Mouse (Mus musculus) midbrain, embryonic 12.5 days (tissue): ENCODE measurements around the gene Capn9. TPM values are rescaled to one million over a fixed set of nuclear protein-coding genes. Genes with fewer than 3 reads are reported as not detected.

Experiments
- ATAC-seq: fragments of 200-750 bp; cut with Nextera tagmentation; 2 replicates; pipeline ENCODE4 v1.8.0; 2017; ENCODE audit warnings: low read depth, moderate TSS enrichment, moderate library complexity; ENCODE audit not compliant: low FRiP score
- H3K27ac ChIP-seq: fragments of 300-500 bp; sonication (generic); replicated peaks from 2 replicates; pipeline ENCODE4 v1.5.1; 2016; ENCODE audit warnings: mild to moderate bottlenecking
- H3K27me3 ChIP-seq: fragments of 300-500 bp; sonication (generic); 2 replicates; pipeline ENCODE4 v1.6.1; 2016; ENCODE audit warnings: mild to moderate bottlenecking
- H3K36me3 ChIP-seq: fragments of 300-500 bp; sonication (generic); 2 replicates; pipeline ENCODE4 v1.6.1; 2016
- H3K4me1 ChIP-seq: fragments of 300-500 bp; sonication (generic); 2 replicates; pipeline ENCODE4 v1.6.1; 2016
- H3K4me2 ChIP-seq: fragments of 300-500 bp; sonication (generic); replicated peaks from 2 replicates; pipeline ENCODE4 v1.6.1; 2016; ENCODE audit warnings: mild to moderate bottlenecking, moderate library complexity
- H3K4me3 ChIP-seq: fragments of 300-500 bp; sonication (generic); 2 replicates; pipeline ENCODE4 v1.5.1; 2016; ENCODE audit warnings: mild to moderate bottlenecking
- H3K9ac ChIP-seq: fragments of 300-500 bp; sonication (generic); replicated peaks from 2 replicates; pipeline ENCODE4 v1.6.1; 2016; ENCODE audit warnings: mild to moderate bottlenecking, moderate library complexity
- H3K9me3 ChIP-seq: fragments of 300-500 bp; sonication (generic); 2 replicates; pipeline ENCODE4 v1.6.1; 2016; ENCODE audit warnings: mild to moderate bottlenecking
- WGBS: fragments of 180-500 bp; shearing (Covaris S2); methylation state at CpG from one replicate; pipeline ENCODE4 v1.1.7; 2016; 5-methylcytosine and 5-hydroxymethylcytosine counted together
- polyA plus RNA-seq: library from polyadenylated mRNA; unstranded; fragments of >200 nt; fragmentation: Nextera tagmentation; extraction: Ambion mirVana; gene quantifications from 2 replicates; pipeline ENCODE4 v1.2.1, GENCODE M21; 2016

The Capn9 gene
- polyA plus RNA-seq, 1 experiment from 2014 or later, result 0.13 TPM

- H3K9me3 ChIP-seq, result no peaks in the 10 kb centered on the region
- H3K36me3 ChIP-seq, result peaks cover 95% of the 10 kb centered on the region
- 77% methylated on average over 1 of the region's 1 CpGs for WGBS
- H3K4me3 ChIP-seq, result no peak overlapping the region
- no peaks in the 10 kb centered on the region for H3K4me1 ChIP-seq
- H3K4me2 ChIP-seq, result no peak overlapping the region
- H3K9ac ChIP-seq, result no peak overlapping the region
- no peak overlapping the region for H3K27ac ChIP-seq
- no peak for ATAC-seq
- H3K27me3 ChIP-seq, result no peaks in the 10 kb centered on the region
Measured at GRCm38 (mm10) chr8:124548187-124548586, 27.7 kb upstream of the Capn9 start.

GRCm38 (mm10) chr8:124551011-124551661, 24.8 kb upstream of the Capn9 start:
- H3K9ac ChIP-seq, result no peak overlapping the region
- ATAC-seq, result no peak
- H3K4me1 ChIP-seq, result no peaks in the 10 kb centered on the region
- H3K4me3 ChIP-seq, result no peak overlapping the region
- no peaks in the 10 kb centered on the region for H3K9me3 ChIP-seq
- no peaks in the 10 kb centered on the region for H3K27me3 ChIP-seq
- H3K4me2 ChIP-seq, result no peak overlapping the region
- 93% methylated on average over 15 of the region's 15 CpGs for WGBS
- H3K27ac ChIP-seq, result no peak overlapping the region
- peaks cover 66% of the 10 kb centered on the region for H3K36me3 ChIP-seq

GRCm38 (mm10) chr8:124555113-124555750, 20.7 kb upstream of the Capn9 start:
- Histone ChIP-seq H3K4me3 (no peak overlapping the region), H3K36me3 (peaks cover 28% of the 10 kb centered on the region), H3K27ac (no peak overlapping the region), H3K4me2 (no peak overlapping the region), H3K9ac (no peak overlapping the region), H3K27me3 (no peaks in the 10 kb centered on the region), H3K4me1 (peaks cover 6% of the 10 kb centered on the region; the same call in 1 of the 2 replicates), H3K9me3 (no peaks in the 10 kb centered on the region)
- 95% methylated on average over 6 of the region's 7 CpGs for WGBS
- no peak for ATAC-seq

DNA sequence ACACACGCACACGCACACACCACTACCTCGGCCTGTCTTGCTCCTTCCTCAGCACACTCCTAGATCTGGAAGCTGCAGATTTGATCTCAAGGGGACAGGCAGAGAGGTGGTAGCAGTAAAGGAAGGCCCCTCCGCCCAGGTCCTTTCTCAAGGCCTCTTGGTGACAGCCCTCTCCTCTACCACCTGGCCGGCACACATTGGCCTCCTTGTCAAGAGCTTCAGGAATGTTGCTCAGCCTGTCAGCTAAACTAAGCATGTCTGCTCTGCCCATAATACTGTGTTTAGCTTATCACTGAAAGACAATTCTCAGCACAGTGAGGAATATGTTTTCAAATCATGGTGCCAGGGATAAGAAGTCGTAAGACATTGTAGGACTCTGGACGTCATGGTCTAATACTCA, 19.7 kb upstream of the Capn9 start:
- Histone ChIP-seq H3K4me2 (no peak overlapping the region), H3K9ac (no peak overlapping the region), H3K9me3 (no peaks in the 10 kb centered on the region), H3K4me1 (peaks cover 6% of the 10 kb centered on the region; the same call in 1 of the 2 replicates), H3K36me3 (peaks cover 19% of the 10 kb centered on the region), H3K27me3 (no peaks in the 10 kb centered on the region), H3K27ac (0 out of 2 replicates have a peak overlapping the region, but pooled peaks have one; percentile 16), H3K4me3 (no peak overlapping the region)
- 86% methylated on average over 7 of the region's 7 CpGs for WGBS
- no peak for ATAC-seq

DNA sequence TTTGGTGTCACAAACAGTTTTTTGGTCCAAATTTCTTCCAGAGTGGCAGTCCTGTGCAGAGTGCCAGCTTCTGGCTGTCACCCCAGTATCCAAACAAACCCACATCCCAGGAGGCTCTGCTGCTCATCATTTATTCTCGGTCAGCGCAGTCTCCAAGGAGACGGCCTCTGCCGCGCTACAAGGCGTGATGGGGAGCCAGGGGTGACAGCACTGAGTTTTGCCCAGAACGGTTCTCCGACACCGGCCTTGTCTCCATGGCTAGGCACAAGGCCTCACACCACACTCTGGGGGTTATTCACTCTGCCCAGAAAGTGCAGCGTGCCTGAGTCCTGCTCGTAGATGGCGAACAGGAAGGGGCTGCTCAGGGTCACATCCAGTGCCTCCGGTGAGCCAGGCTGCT, 19.3 kb upstream of the Capn9 start:
- Histone ChIP-seq H3K4me3 (no peak overlapping the region), H3K4me1 (peaks cover 6% of the 10 kb centered on the region; the same call in 1 of the 2 replicates), H3K4me2 (no peak overlapping the region), H3K27me3 (no peaks in the 10 kb centered on the region), H3K36me3 (peaks cover 14% of the 10 kb centered on the region), H3K9ac (no peak overlapping the region), H3K9me3 (no peaks in the 10 kb centered on the region), H3K27ac (no peak overlapping the region)
- ATAC-seq, result no peak
- 64% methylated on average over 13 of the region's 13 CpGs for WGBS

DNA sequence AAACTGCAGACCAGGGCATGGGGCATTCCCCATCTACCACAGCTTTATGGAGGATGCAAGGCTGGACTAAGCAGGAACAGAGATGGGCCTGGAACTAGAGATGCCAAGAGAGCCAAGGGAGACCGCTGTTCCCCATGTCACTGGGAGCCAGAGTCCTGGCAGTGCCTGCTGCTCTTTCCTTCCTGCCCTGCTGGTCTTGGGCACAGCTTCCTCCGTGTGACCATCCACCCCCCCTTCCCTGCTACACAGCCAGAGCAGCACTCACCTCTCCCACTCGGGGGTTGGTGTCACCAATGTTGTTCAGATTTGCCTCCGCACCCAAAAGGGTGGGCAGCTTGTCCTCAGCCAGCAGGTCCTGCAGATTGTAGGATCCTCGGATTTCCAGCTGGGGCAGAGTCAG, 18.4 kb upstream of the Capn9 start:
- Histone ChIP-seq H3K9ac (no peak overlapping the region), H3K36me3 (peaks cover 6% of the 10 kb centered on the region), H3K4me3 (no peak overlapping the region), H3K27me3 (no peaks in the 10 kb centered on the region), H3K9me3 (no peaks in the 10 kb centered on the region), H3K4me2 (no peak overlapping the region), H3K27ac (no peak overlapping the region), H3K4me1 (peaks cover 6% of the 10 kb centered on the region; the same call in 1 of the 2 replicates)
- 70% methylated on average over 5 of the region's 5 CpGs for WGBS
- no peak for ATAC-seq

DNA sequence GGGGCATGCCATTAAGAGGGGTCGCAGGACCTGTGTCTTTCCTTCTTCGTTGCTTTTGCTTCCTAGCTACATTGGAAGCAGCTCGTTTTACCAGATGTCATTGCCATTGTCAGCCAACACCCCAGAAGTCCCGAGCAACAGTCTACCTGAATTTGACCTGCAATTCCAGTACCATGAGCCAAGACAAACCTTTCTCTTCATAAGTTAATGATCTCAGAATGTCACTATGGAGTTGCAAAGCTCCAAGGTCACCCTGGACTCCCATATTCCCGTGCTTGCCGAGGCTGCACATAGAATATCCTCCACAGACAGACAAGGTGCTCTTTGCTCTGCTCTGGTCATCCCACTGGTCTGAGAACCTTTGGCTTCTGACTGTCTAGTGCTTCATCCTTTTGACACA, 8.8 kb upstream of the Capn9 start:
- H3K27me3 ChIP-seq, result peaks cover 3% of the 10 kb centered on the region; the same call in 1 of the 2 replicates
- H3K36me3 ChIP-seq, result no peaks in the 10 kb centered on the region
- WGBS, result 86% methylated on average over 6 of the region's 6 CpGs
- H3K4me1 ChIP-seq, result peaks cover 2% of the 10 kb centered on the region; the same call in 1 of the 2 replicates
- H3K4me3 ChIP-seq, result no peak overlapping the region
- H3K27ac ChIP-seq, result no peak overlapping the region
- ATAC-seq, result no peak
- no peaks in the 10 kb centered on the region for H3K9me3 ChIP-seq
- no peak overlapping the region for H3K9ac ChIP-seq
- no peak overlapping the region for H3K4me2 ChIP-seq

- H3K27me3 ChIP-seq, result peaks cover 3% of the 10 kb centered on the region; the same call in 1 of the 2 replicates
- peaks cover 2% of the 10 kb centered on the region; the same call in 1 of the 2 replicates for H3K4me1 ChIP-seq
- no peak overlapping the region for H3K9ac ChIP-seq
- no peak for ATAC-seq
- no peaks in the 10 kb centered on the region for H3K36me3 ChIP-seq
- H3K9me3 ChIP-seq, result no peaks in the 10 kb centered on the region
- no peak overlapping the region for H3K4me3 ChIP-seq
- H3K4me2 ChIP-seq, result no peak overlapping the region
- WGBS, result 94% methylated on average over 3 of the region's 3 CpGs
- no peak overlapping the region for H3K27ac ChIP-seq
Measured at GRCm38 (mm10) chr8:124567584-124567983, 8.3 kb upstream of the Capn9 start.

DNA sequence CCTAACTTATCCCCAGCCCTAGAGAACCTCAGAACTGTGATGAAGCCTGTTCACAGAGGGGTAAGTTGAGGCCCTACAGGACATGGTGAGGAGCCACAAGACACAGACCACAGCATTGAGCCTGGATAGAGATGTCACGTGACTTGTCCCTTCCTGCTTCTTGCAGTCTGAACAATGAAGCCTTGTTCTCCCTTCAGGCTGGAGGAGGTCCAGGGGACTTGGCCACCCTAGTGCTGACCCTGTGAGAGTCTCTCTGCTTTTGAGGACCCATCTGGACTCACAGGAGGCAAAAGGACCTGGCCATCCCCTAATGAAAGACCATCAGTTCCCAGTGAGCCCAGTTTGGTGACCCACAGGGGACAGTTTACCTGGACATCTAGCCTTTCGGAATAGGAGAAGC, 6.8 kb upstream of the Capn9 start:
- ATAC-seq, result no peak
- 76% methylated on average over 2 of the region's 2 CpGs for whole genome bisulfite sequencing
- peaks cover 3% of the 10 kb centered on the region; the same call in 1 of the 2 replicates for H3K27me3 ChIP-seq
- no peak overlapping the region for H3K4me3 ChIP-seq
- H3K9me3 ChIP-seq, result no peaks in the 10 kb centered on the region
- peaks cover 6% of the 10 kb centered on the region; the same call in 1 of the 2 replicates for H3K4me1 ChIP-seq
- no peak overlapping the region for H3K4me2 ChIP-seq
- no peak overlapping the region for H3K9ac ChIP-seq
- no peak overlapping the region for H3K27ac ChIP-seq
- no peaks in the 10 kb centered on the region for H3K36me3 ChIP-seq

GRCm38 (mm10) chr8:124569593-124569992, 6.3 kb upstream of the Capn9 start, which contains the start of gene Agt:
Agt (minus strand) TSS chr8:124569706.
- Histone ChIP-seq H3K9ac (no peak within 1 kb of the TSS), H3K27me3 (peaks cover 3% of the 10 kb centered on the region; the same call in 1 of the 2 replicates), H3K9me3 (no peaks in the 10 kb centered on the region), H3K4me2 (no peak within 1 kb of the TSS), H3K27ac (no peak within 1 kb of the TSS), H3K36me3 (no peaks in the 10 kb centered on the region), H3K4me3 (no peak within 1 kb of the TSS), H3K4me1 (peaks cover 6% of the 10 kb centered on the region; the same call in 1 of the 2 replicates)
- ATAC-seq, result no peak
- 79% methylated on average over 2 of the region's 2 CpGs for WGBS

GRCm38 (mm10) chr8:124571732-124572429, 4.0 kb upstream of the Capn9 start:
- H3K4me2 ChIP-seq, result no peak overlapping the region
- no peak overlapping the region for H3K27ac ChIP-seq
- H3K9me3 ChIP-seq, result no peaks in the 10 kb centered on the region
- no peaks in the 10 kb centered on the region; the same call in 1 of the 2 replicates for H3K27me3 ChIP-seq
- 79% methylated on average over 8 of the region's 8 CpGs for WGBS
- H3K36me3 ChIP-seq, result no peaks in the 10 kb centered on the region
- no peak overlapping the region for H3K9ac ChIP-seq
- no peak overlapping the region for H3K4me3 ChIP-seq
- peaks cover 6% of the 10 kb centered on the region; the same call in 1 of the 2 replicates for H3K4me1 ChIP-seq
- ATAC-seq, result no peak

- Histone ChIP-seq H3K36me3 (no peaks in the 10 kb centered on the region), H3K4me1 (peaks cover 6% of the 10 kb centered on the region; the same call in 1 of the 2 replicates), H3K4me2 (no peak overlapping the region), H3K9ac (no peak overlapping the region), H3K27ac (no peak overlapping the region), H3K9me3 (no peaks in the 10 kb centered on the region), H3K4me3 (no peak overlapping the region), H3K27me3 (no peaks in the 10 kb centered on the region)
- no peak for ATAC-seq
Measured at GRCm38 (mm10) chr8:124572430-124572775, 3.5 kb upstream of the Capn9 start.
